11 mouse cellular contexts compared by ENCODE assay signal in the genomic region with DNA sequence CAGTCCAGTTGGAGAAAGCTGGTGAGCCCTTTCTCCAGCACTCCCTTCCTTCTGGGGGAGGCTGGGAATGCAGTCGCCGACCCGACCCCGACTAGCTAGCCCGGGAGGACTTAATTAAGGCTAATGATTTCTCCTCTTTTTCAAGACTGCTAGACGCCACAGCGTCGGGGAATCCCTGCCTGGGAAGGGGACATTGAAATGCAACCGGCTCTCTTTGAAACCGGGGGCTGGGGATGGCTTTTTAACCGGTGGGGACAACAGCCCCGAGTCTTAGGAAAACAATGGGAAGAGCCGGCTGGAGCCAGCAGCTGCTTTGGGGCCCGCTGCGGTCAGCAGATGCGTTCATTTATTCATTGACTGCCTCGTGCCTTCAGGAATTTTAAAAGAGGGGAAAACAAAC. TPM values are rescaled to one million over a fixed set of nuclear protein-coding genes. Genes with fewer than 3 reads are reported as not detected.
A peak's percentile ranks its signal among the peaks of the same experiment; 100 is the strongest.
DNase-seq lines count a peak whose midpoint lies in the region; ATAC-seq and TF ChIP-seq lines count a peak whose summit lies in the region.
"Had no signal": no experiment of that assay in that cellular context is flagged by ENCODE, and none has a peak within 500 bp of the region (broad histone marks: within the 10 kb centered on the region; RNA-seq: fewer than 3 reads in every experiment).

No protein-coding gene starts in this region.

- WGBS in lung, embryonic 14.5 days: under 1% methylated on average over 17 of the region's 17 CpGs
- WGBS in embryonic facial prominence, embryonic 15.5 days: 2% methylated on average over 17 of the region's 17 CpGs
- WGBS in limb, embryonic 11.5 days: under 1% methylated on average over 17 of the region's 17 CpGs
- under 1% methylated on average over 17 of the region's 17 CpGs for whole genome bisulfite sequencing in stomach, embryonic 15.5 days

- no peaks in the 10 kb centered on the region for H3K9me3 ChIP-seq in lung, embryonic 14.5 days (ENCODE audit: low read depth, low read length)
- no peaks in the 10 kb centered on the region for H3K9me3 ChIP-seq in embryonic facial prominence, embryonic 15.5 days (replicated peaks)
- no peaks in the 10 kb centered on the region; the same call in 1 of the 2 replicates for H3K9me3 ChIP-seq in limb, embryonic 11.5 days (ENCODE audit: control insufficient read depth, low read length)
- no peaks in the 10 kb centered on the region for H3K9me3 ChIP-seq in stomach, embryonic 15.5 days

- H3K4me3 ChIP-seq in lung, embryonic 14.5 days (ENCODE audit: low read depth, low read length): peak overlapping the region; percentile 24
- peak overlapping the region; percentile 20 for H3K4me3 ChIP-seq in embryonic facial prominence, embryonic 15.5 days (replicated peaks)
- no peak overlapping the region; the same call in 1 of the 2 replicates for H3K4me3 ChIP-seq in limb, embryonic 11.5 days (ENCODE audit: low read depth, low read length)
- 0 out of 2 replicates have a peak overlapping the region, but pooled peaks have one; percentile 15 for H3K4me3 ChIP-seq in stomach, embryonic 15.5 days (replicated peaks)

- H3K27me3 ChIP-seq in lung, embryonic 14.5 days (ENCODE audit: insufficient read depth, low read length): peaks cover 14% of the 10 kb centered on the region; the same call in 1 of the 2 replicates
- H3K27me3 ChIP-seq in embryonic facial prominence, embryonic 15.5 days: peaks cover 29% of the 10 kb centered on the region
- H3K27me3 ChIP-seq in limb, embryonic 11.5 days (ENCODE audit: control insufficient read depth, insufficient read depth, low read length): peaks cover 28% of the 10 kb centered on the region
- peaks cover 32% of the 10 kb centered on the region for H3K27me3 ChIP-seq in stomach, embryonic 15.5 days (replicated peaks)

- no peak for TF ChIP-seq CTCF in lung, embryonic 14.5 days (IDR thresholded peaks at IDR 0.05; ENCODE audit: low read depth)

- DNase-seq in lung, embryonic 14.5 days: peak; percentile 34
- no peak for DNase-seq in lung, postnatal 4 days
- DNase-seq in limb, embryonic 11.5 days (ENCODE audit: low spot score): peak; percentile 46
- DNase-seq in left cerebral cortex, adult 18-20 months (ENCODE audit: low spot score in 2 of 2): no peak
- DNase-seq in spleen, postnatal 4 days (ENCODE audit: low spot score in 2 of 2): no peak
- DNase-seq: cerebellum, postnatal 36 days; right cerebral cortex, postnatal 4 days had no signal

- peak overlapping the region; percentile 58 for H3K4me2 ChIP-seq in lung, embryonic 14.5 days
- H3K4me2 ChIP-seq in embryonic facial prominence, embryonic 15.5 days (replicated peaks): peak overlapping the region; percentile 41
- peak overlapping the region; percentile 33; the same call in 1 of the 2 replicates for H3K4me2 ChIP-seq in limb, embryonic 11.5 days (ENCODE audit: low read depth, severe bottlenecking)
- H3K4me2 ChIP-seq in stomach, embryonic 15.5 days: peak overlapping the region; percentile 14; the same call in 1 of the 2 replicates

- H3K4me1 ChIP-seq in lung, embryonic 14.5 days (ENCODE audit: insufficient read depth): no peaks in the 10 kb centered on the region
- peaks cover 10% of the 10 kb centered on the region for H3K4me1 ChIP-seq in embryonic facial prominence, embryonic 15.5 days
- H3K4me1 ChIP-seq in limb, embryonic 11.5 days (ENCODE audit: control insufficient read depth, insufficient read depth, low read length): 0 out of 2 replicates have a peak, but pooled peaks cover 2% of the 10 kb centered on the region
- H3K4me1 ChIP-seq in stomach, embryonic 15.5 days: no peaks in the 10 kb centered on the region

- ATAC-seq in lung, embryonic 14.5 days (ENCODE audit: insufficient read depth): no peak
- no peak for ATAC-seq in embryonic facial prominence, embryonic 15.5 days (ENCODE audit: insufficient number of reproducible peaks, low FRiP score, low TSS enrichment, low read depth)
- ATAC-seq in limb, embryonic 11.5 days (ENCODE audit: insufficient number of reproducible peaks, low FRiP score, low TSS enrichment, low read depth): no peak
- ATAC-seq in stomach, embryonic 15.5 days (ENCODE audit: insufficient read depth, low FRiP score, low read depth): no peak
- ATAC-seq in inflammation-experienced regulatory T-cells, adult 6 months: no peak

- no peak overlapping the region for H3K27ac ChIP-seq in lung, embryonic 14.5 days (ENCODE audit: low read depth)
- no peak overlapping the region for H3K27ac ChIP-seq in embryonic facial prominence, embryonic 15.5 days (replicated peaks)
- H3K27ac ChIP-seq in limb, embryonic 11.5 days (replicated peaks; ENCODE audit: low read depth, low read length): no peak overlapping the region
- H3K27ac ChIP-seq in stomach, embryonic 15.5 days: no peak overlapping the region
- H3K27ac ChIP-seq: macrophage had no signal

- peak overlapping the region; percentile 41; the same call in 1 of the 2 replicates for H3K9ac ChIP-seq in lung, embryonic 14.5 days
- no peak overlapping the region for H3K9ac ChIP-seq in embryonic facial prominence, embryonic 15.5 days
- peak overlapping the region; percentile 24; the same call in 1 of the 2 replicates for H3K9ac ChIP-seq in limb, embryonic 11.5 days (ENCODE audit: low read length)
- no peak overlapping the region for H3K9ac ChIP-seq in stomach, embryonic 15.5 days

- H3K36me3 ChIP-seq in lung, embryonic 14.5 days (ENCODE audit: insufficient read depth): no peaks in the 10 kb centered on the region
- no peaks in the 10 kb centered on the region for H3K36me3 ChIP-seq in embryonic facial prominence, embryonic 15.5 days
- H3K36me3 ChIP-seq in limb, embryonic 11.5 days (ENCODE audit: control insufficient read depth, insufficient read depth, low read length): no peaks in the 10 kb centered on the region
- H3K36me3 ChIP-seq in stomach, embryonic 15.5 days: no peaks in the 10 kb centered on the region

RNA-seq across cellular contexts. Expression of a gene that starts 36.0 kb away (rescaled TPM):
- 82.1 and 84.8 TPM in 2 replicates for polyA plus RNA-seq in lung, embryonic 14.5 days (2014; fragmentation: Nextera tagmentation; extraction: Ambion mirVana)
- polyA plus RNA-seq in embryonic facial prominence, embryonic 15.5 days (2015; fragmentation: Nextera tagmentation; extraction: Ambion mirVana): 38.8 and 42.1 TPM in 2 replicates
- 42.6 and 52.2 TPM in 2 replicates for polyA plus RNA-seq in limb, embryonic 11.5 days (2014; fragmentation: Nextera tagmentation; extraction: Ambion mirVana)
- polyA plus RNA-seq in stomach, embryonic 15.5 days (2015; fragmentation: Nextera tagmentation; extraction: Ambion mirVana): 21.4 and 21.9 TPM in 2 replicates
- 1 to 10 TPM; 4.5 to 5.5 TPM for total RNA-seq in left cerebral cortex, adult 18-20 months (2021)
- polyA plus RNA-seq in inflammation-experienced regulatory T-cells, adult 6 months (2017; shearing (Covaris generic)): under 1 TPM in 1 of 3 experiments, not detected in 2; 0.56 TPM
- polyA plus RNA-seq: macrophage had no signal

Comparison
In these comparisons a context has a peak if more than half of its experiments do, and no peak if none do; other contexts are left out.
1. DNase-seq: peak in lung, embryonic 14.5 days (single experiment) and limb, embryonic 11.5 days (single experiment); none in lung, postnatal 4 days (0 of 2), left cerebral cortex, adult 18-20 months (0 of 2) and spleen, postnatal 4 days (0 of 2).
2. H3K9ac ChIP-seq: peak in lung, embryonic 14.5 days (single experiment) and limb, embryonic 11.5 days (single experiment); none in embryonic facial prominence, embryonic 15.5 days (single experiment) and stomach, embryonic 15.5 days (single experiment).
3. RNA of a gene that starts 36.0 kb away (polyA plus RNA-seq): 82.1 to 84.8 TPM in lung, embryonic 14.5 days, 42.6 to 52.2 TPM in limb, embryonic 11.5 days, 38.8 to 42.1 TPM in embryonic facial prominence, embryonic 15.5 days and 21.4 to 21.9 TPM in stomach, embryonic 15.5 days; 0.56 TPM in inflammation-experienced regulatory T-cells, adult 6 months; every median in the first group is over 10 times any median in the second.
4. Peak in every context shown above with its lines, with median percentiles within 50 percentile points of each other: H3K4me2 ChIP-seq.